8 mouse cellular contexts compared by ENCODE assay signal in genomic region chr1:90906357-90906756, GRCm38 (mm10). TPM values are rescaled to one million over a fixed set of nuclear protein-coding genes. Genes with fewer than 3 reads are reported as not detected.
DNase-seq lines count a peak whose midpoint lies in the region; ATAC-seq lines count a peak whose summit lies in the region.

No protein-coding gene starts in this region.

- H3K9me3 ChIP-seq in heart, embryonic 10.5 days = no peaks in the 10 kb centered on the region
- H3K9me3 ChIP-seq in kidney, embryonic 15.5 days (replicated peaks) = no peaks in the 10 kb centered on the region

- peak; percentile 92 for DNase-seq in heart, adult 11 months
- no peak for DNase-seq in heart, embryonic 10.5 days (ENCODE audit: low spot score)
- DNase-seq in urinary bladder, postnatal 25 days (ENCODE audit: low spot score) = peak; percentile 47
- no peak for DNase-seq in urinary bladder, postnatal 10 days (ENCODE audit: low spot score)
- peak; percentile 76 for DNase-seq in embryo, embryonic 10.5 days (ENCODE audit: low spot score)
- peak; percentile 77 for DNase-seq in lung, postnatal 10 days
- peak; percentile 29 for DNase-seq in thymus, postnatal 25 days

- H3K9ac ChIP-seq in kidney, embryonic 15.5 days = no peak overlapping the region

- peaks cover 35% of the 10 kb centered on the region for H3K27me3 ChIP-seq in heart, embryonic 10.5 days (ENCODE audit: insufficient read depth, poor library complexity, severe bottlenecking)
- no peaks in the 10 kb centered on the region for H3K27me3 ChIP-seq in kidney, embryonic 15.5 days

- H3K36me3 ChIP-seq in heart, embryonic 10.5 days = no peaks in the 10 kb centered on the region
- H3K36me3 ChIP-seq in kidney, embryonic 15.5 days = no peaks in the 10 kb centered on the region

- 0 out of 2 replicates have a peak, but pooled peaks cover 4% of the 10 kb centered on the region for H3K4me1 ChIP-seq in heart, embryonic 10.5 days
- H3K4me1 ChIP-seq in kidney, embryonic 15.5 days = peaks cover 31% of the 10 kb centered on the region

- H3K4me3 ChIP-seq in heart, embryonic 10.5 days = no peak overlapping the region
- no peak overlapping the region for H3K4me3 ChIP-seq in kidney, embryonic 15.5 days (replicated peaks)

- no peak overlapping the region for H3K27ac ChIP-seq in heart, embryonic 10.5 days
- H3K27ac ChIP-seq in kidney, embryonic 15.5 days = no peak overlapping the region

- no peak overlapping the region for H3K4me2 ChIP-seq in kidney, embryonic 15.5 days

- WGBS in heart, embryonic 10.5 days = 8% methylated on average over 2 of the region's 2 CpGs
- WGBS in kidney, embryonic 15.5 days = 10% methylated on average over 2 of the region's 2 CpGs

- peak; percentile 20; the same call in 1 of the 2 replicates for ATAC-seq in kidney, embryonic 15.5 days (replicated peaks; ENCODE audit: low FRiP score)

RNA-seq across cellular contexts. Expression of gene Mlph, which starts 8.5 kb away (rescaled TPM):
- polyA plus RNA-seq in heart, embryonic 10.5 days (2016; fragmentation: Nextera tagmentation; extraction: Ambion mirVana) = 0.26 and 0.53 TPM in 2 replicates
- 0.38 and 0.48 TPM in 2 replicates for polyA plus RNA-seq in kidney, embryonic 15.5 days (2015; fragmentation: Nextera tagmentation; extraction: Ambion mirVana)

RNA-seq across cellular contexts. Expression of gene Prlh, which starts 46.6 kb away (rescaled TPM):
- polyA plus RNA-seq in heart, embryonic 10.5 days (2016; fragmentation: Nextera tagmentation; extraction: Ambion mirVana) = not detected in 2 replicates
- polyA plus RNA-seq in kidney, embryonic 15.5 days (2015; fragmentation: Nextera tagmentation; extraction: Ambion mirVana) = not detected in 2 replicates

Comparison
In these comparisons a context has a peak if more than half of its experiments do, and no peak if none do; other contexts are left out.
1. DNase-seq: peak in heart, adult 11 months (single experiment), urinary bladder, postnatal 25 days (single experiment), embryo, embryonic 10.5 days (single experiment), lung, postnatal 10 days (single experiment) and thymus, postnatal 25 days (single experiment); none in heart, embryonic 10.5 days (single experiment) and urinary bladder, postnatal 10 days (single experiment).